Mouse (Mus musculus) MN1 (cell line): ENCODE data around the gene Zc3h12c.
"Not testable (repeated sequence)": the region's sequence is repeated elsewhere in the genome, so short reads cannot be mapped to it uniquely, and the experiment has no call there.

Experiments used
- DNase-seq: peaks from one replicate; pipeline ENCODE4 v3.0.0-alpha.2; 2016; ENCODE audit warnings: low spot score

Gene Zc3h12c

GRCm38 (mm10) chr9:52102060-52102844 lies 66.1 kb downstream of the Zc3h12c start:
- no peak for DNase-seq

GRCm38 (mm10) chr9:52100426-52100825 lies 67.9 kb downstream of the Zc3h12c start:
- DNase-seq = no peak

- DNase-seq = peak; percentile 76
Observed at GRCm38 (mm10) chr9:52098600-52098999, 69.8 kb downstream of the Zc3h12c start.

GRCm38 (mm10) chr9:52097386-52097785 lies 71.0 kb downstream of the Zc3h12c start:
- DNase-seq = no peak

GRCm38 (mm10) chr9:52095666-52096065 lies 72.7 kb downstream of the Zc3h12c start:
- no peak for DNase-seq

GRCm38 (mm10) chr9:52094471-52094980 lies 73.8 kb downstream of the Zc3h12c start:
- no peak for DNase-seq

- no peak for DNase-seq
Observed at GRCm38 (mm10) chr9:52094016-52094415, 74.4 kb downstream of the Zc3h12c start.

GRCm38 (mm10) chr9:52093108-52093507 lies 75.3 kb downstream of the Zc3h12c start:
- no peak for DNase-seq

- DNase-seq = no peak
Observed at GRCm38 (mm10) chr9:52092311-52092710, 76.1 kb downstream of the Zc3h12c start.

GRCm38 (mm10) chr9:52091752-52092151 lies 76.6 kb downstream of the Zc3h12c start:
- DNase-seq = no peak

- DNase-seq = no peak
Observed at GRCm38 (mm10) chr9:52082414-52082813, 86.0 kb downstream of the Zc3h12c start.

GRCm38 (mm10) chr9:52081979-52082378 lies 86.4 kb downstream of the Zc3h12c start:
- DNase-seq = no peak

GRCm38 (mm10) chr9:52077692-52078091 lies 90.7 kb downstream of the Zc3h12c start:
- DNase-seq = no peak

GRCm38 (mm10) chr9:52076089-52076488 lies 92.3 kb downstream of the Zc3h12c start:
- DNase-seq = no peak

- no peak for DNase-seq
Observed at GRCm38 (mm10) chr9:52072202-52072601, 96.2 kb downstream of the Zc3h12c start.

- DNase-seq = not testable (repeated sequence)
Observed at GRCm38 (mm10) chr9:52071352-52071751, 97.0 kb downstream of the Zc3h12c start.

GRCm38 (mm10) chr9:52070052-52070451 lies 98.3 kb downstream of the Zc3h12c start:
- no peak for DNase-seq
